Mouse (Mus musculus): ENCODE data around the gene Sphk2.

The Sphk2 gene

GRCm38 (mm10) chr7:45717918-45718297 lies at the start of gene Sphk2:
Gene Sphk2, minus strand, starts transcription at chr7:45718002.
- in situ Hi-C loops (cut with MboI; ENCODE audit: unreplicated experiment in 2 of 2): loop anchor here (10.0 to 25.0 kb wide), 4 partner anchors 593 to 1181 kb away; partner anchors contain the start of genes Pold1 (in 2 of the 2), Spib (in 2 of the 2), Gtf2h1 (in 1 of the 2) and Hps5 (in 1 of the 2)

- in situ Hi-C loops (cut with MboI; ENCODE audit: unreplicated experiment in 2 of 2): no loop called here
Observed at GRCm38 (mm10) chr7:45767500-45767899, 49.7 kb upstream of the Sphk2 start.

GRCm38 (mm10) chr7:45766764-45767163 lies 49.0 kb upstream of the Sphk2 start:
- in situ Hi-C loops (cut with MboI; ENCODE audit: unreplicated experiment in 2 of 2): no loop called here

- in situ Hi-C loops (cut with MboI; ENCODE audit: unreplicated experiment in 2 of 2): no loop called here
Observed at GRCm38 (mm10) chr7:45765995-45766394, 48.2 kb upstream of the Sphk2 start.

GRCm38 (mm10) chr7:45760151-45760550 lies 42.3 kb upstream of the Sphk2 start:
- in situ Hi-C loops (cut with MboI; ENCODE audit: unreplicated experiment in 2 of 2): no loop called here

- in situ Hi-C loops (cut with MboI; ENCODE audit: unreplicated experiment in 2 of 2): no loop called here
Observed at GRCm38 (mm10) chr7:45759400-45759799, 41.6 kb upstream of the Sphk2 start.

- in situ Hi-C loops (cut with MboI; ENCODE audit: unreplicated experiment in 2 of 2): no loop called here
Observed at GRCm38 (mm10) chr7:45755703-45756102, 37.9 kb upstream of the Sphk2 start.

GRCm38 (mm10) chr7:45750162-45750561 lies 32.4 kb upstream of the Sphk2 start:
- in situ Hi-C loops (cut with MboI; ENCODE audit: unreplicated experiment in 2 of 2): no loop called here

- in situ Hi-C loops (cut with MboI; ENCODE audit: unreplicated experiment in 2 of 2): loop anchor here in 1 of 2 experiments (25.0 kb wide), 1 partner anchor 463 kb away; no protein-coding TSS in a partner anchor
Observed at GRCm38 (mm10) chr7:45749401-45749800, 31.6 kb upstream of the Sphk2 start.

- in situ Hi-C loops (cut with MboI; ENCODE audit: unreplicated experiment in 2 of 2): loop anchor here in 1 of 2 experiments (25.0 kb wide), 1 partner anchor 464 kb away; no protein-coding TSS in a partner anchor
Observed at GRCm38 (mm10) chr7:45748110-45748509, 30.3 kb upstream of the Sphk2 start.

- in situ Hi-C loops (cut with MboI; ENCODE audit: unreplicated experiment in 2 of 2): loop anchor here in 1 of 2 experiments (25.0 kb wide), 1 partner anchor 465 kb away; no protein-coding TSS in a partner anchor
Observed at GRCm38 (mm10) chr7:45747450-45747849, 29.6 kb upstream of the Sphk2 start.

- in situ Hi-C loops (cut with MboI; ENCODE audit: unreplicated experiment in 2 of 2): loop anchor here in 1 of 2 experiments (25.0 kb wide), 1 partner anchor 466 kb away; no protein-coding TSS in a partner anchor
Observed at GRCm38 (mm10) chr7:45746518-45746917, 28.7 kb upstream of the Sphk2 start.

- in situ Hi-C loops (cut with MboI; ENCODE audit: unreplicated experiment in 2 of 2): loop anchor here in 1 of 2 experiments (25.0 kb wide), 1 partner anchor 468 kb away; no protein-coding TSS in a partner anchor
Observed at GRCm38 (mm10) chr7:45744387-45744786, 26.6 kb upstream of the Sphk2 start.

GRCm38 (mm10) chr7:45742338-45742737 lies 24.5 kb upstream of the Sphk2 start:
- in situ Hi-C loops (cut with MboI; ENCODE audit: unreplicated experiment in 2 of 2): loop anchor here in 1 of 2 experiments (25.0 kb wide), 1 partner anchor 470 kb away; no protein-coding TSS in a partner anchor

- in situ Hi-C loops (cut with MboI; ENCODE audit: unreplicated experiment in 2 of 2): loop anchor here in 1 of 2 experiments (25.0 kb wide), 1 partner anchor 471 kb away; no protein-coding TSS in a partner anchor
Observed at GRCm38 (mm10) chr7:45741777-45742176, 24.0 kb upstream of the Sphk2 start.

- in situ Hi-C loops (cut with MboI; ENCODE audit: unreplicated experiment in 2 of 2): loop anchor here in 1 of 2 experiments (25.0 kb wide), 1 partner anchor 471 kb away; no protein-coding TSS in a partner anchor
Observed at GRCm38 (mm10) chr7:45741308-45741707, 23.5 kb upstream of the Sphk2 start.

GRCm38 (mm10) chr7:45739820-45740219 lies 22.0 kb upstream of the Sphk2 start:
- in situ Hi-C loops (cut with MboI; ENCODE audit: unreplicated experiment in 2 of 2): loop anchor here (5.0 to 25.0 kb wide), 4 partner anchors 62 to 472 kb away; no protein-coding TSS in a partner anchor

GRCm38 (mm10) chr7:45739162-45739763 lies 21.5 kb upstream of the Sphk2 start:
- in situ Hi-C loops (cut with MboI; ENCODE audit: unreplicated experiment in 2 of 2): loop anchor here (5.0 to 25.0 kb wide), 4 partner anchors 63 to 473 kb away; no protein-coding TSS in a partner anchor

- in situ Hi-C loops (cut with MboI; ENCODE audit: unreplicated experiment in 2 of 2): loop anchor here (5.0 to 25.0 kb wide), 2 partner anchors 189 to 479 kb away; partner anchors contain the start of genes Ccdc114 (in 1 of the 2) and Emp3 (in 1 of the 2)
Observed at GRCm38 (mm10) chr7:45733477-45733876, 15.7 kb upstream of the Sphk2 start.

GRCm38 (mm10) chr7:45730727-45731431 lies 13.1 kb upstream of the Sphk2 start:
- in situ Hi-C loops (cut with MboI; ENCODE audit: unreplicated experiment in 2 of 2): loop anchor here (5.0 to 25.0 kb wide), 2 partner anchors 191 to 481 kb away; partner anchors contain the start of genes Ccdc114 (in 1 of the 2) and Emp3 (in 1 of the 2)

GRCm38 (mm10) chr7:45727625-45728024 lies 9.8 kb upstream of the Sphk2 start:
- in situ Hi-C loops (cut with MboI; ENCODE audit: unreplicated experiment in 2 of 2): loop anchor here in 1 of 2 experiments (25.0 kb wide), 1 partner anchor 485 kb away; no protein-coding TSS in a partner anchor

Measured in v-Abl transformed pro-B cells (cell line).